Mouse (Mus musculus) forelimb bud, embryonic 11.5 days (tissue): ENCODE results near the gene Notch1.
A peak's percentile ranks its signal among the peaks of the same experiment; 100 is the strongest.

ENCODE experiments used
- DNase-seq: peaks from one replicate; pipeline ENCODE4 v3.0.0-alpha.2; 2012; ENCODE audit warnings: low read depth, low spot score

Notch1 gene

GRCm38 (mm10) chr2:26516275-26516674, at the start of gene Notch1:
Notch1 (minus strand) TSS chr2:26516663.
- no peak for DNase-seq

DNA sequence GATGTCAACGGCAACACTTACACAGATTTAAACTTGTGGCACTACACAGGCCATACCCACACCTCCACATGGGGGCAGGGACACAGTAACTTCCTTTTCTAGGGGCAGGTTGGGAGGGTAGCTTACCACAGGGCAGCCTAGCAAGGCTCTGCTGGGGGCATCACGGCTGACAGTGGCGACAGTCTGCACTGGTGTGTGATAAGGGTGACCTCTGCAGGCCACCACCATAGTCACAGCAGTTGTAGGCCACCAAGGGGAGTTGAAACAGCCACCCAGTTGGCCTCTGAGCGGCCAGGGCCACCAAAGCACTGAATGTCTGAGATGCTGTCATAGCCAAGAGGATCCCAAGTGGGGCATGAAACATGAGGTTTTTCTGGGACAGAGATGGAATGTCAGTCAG, 49.8 kb upstream of the Notch1 start:
- peak; percentile 31 for DNase-seq

- peak; percentile 80 for DNase-seq
Measured at GRCm38 (mm10) chr2:26561351-26562016, 45.0 kb upstream of the Notch1 start.

DNA sequence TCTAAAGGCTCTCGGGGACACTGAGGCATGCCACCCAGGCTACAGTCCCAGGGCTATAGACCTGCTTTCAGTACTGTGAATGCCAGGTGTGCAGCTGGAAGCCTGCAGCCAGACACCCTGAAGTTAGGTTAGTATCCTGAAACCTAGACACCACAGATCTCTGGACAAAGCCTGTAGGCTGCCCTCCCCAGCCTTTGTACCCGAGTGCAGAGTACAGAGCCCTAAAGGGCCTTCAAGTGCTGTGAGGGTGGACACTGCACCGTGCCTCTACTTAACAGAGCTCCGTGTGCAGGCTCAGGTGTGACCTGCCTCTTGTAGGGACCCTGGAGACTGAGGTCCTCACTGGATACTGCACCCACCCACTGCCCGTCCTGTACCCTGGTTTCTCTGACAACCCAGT, 44.0 kb upstream of the Notch1 start:
- no peak for DNase-seq

DNA sequence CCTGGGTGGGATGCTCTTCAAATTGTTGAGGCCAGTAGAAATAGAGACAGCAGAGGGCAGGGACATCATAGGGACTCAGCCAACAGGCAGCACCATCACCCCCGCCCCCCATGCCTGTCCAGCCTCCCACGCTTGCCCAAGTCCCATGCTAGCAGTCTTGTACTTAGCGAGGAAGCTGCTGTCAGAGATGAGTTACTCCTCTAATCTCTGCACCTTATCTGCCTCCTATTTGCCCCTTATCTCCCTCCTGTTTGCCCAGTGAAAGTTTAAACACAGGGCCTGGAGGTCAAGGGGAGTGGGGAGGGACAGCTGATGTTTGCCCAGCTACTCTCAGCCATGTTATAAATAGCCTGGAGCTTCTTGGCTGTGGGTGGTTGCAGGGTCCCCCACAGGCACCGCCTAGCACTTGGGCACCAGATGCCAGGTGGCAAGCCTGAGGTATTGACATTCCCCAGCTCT, 40.1 kb upstream of the Notch1 start:
- DNase-seq = no peak

GRCm38 (mm10) chr2:26555076-26555475, 38.6 kb upstream of the Notch1 start:
- DNase-seq = no peak

DNA sequence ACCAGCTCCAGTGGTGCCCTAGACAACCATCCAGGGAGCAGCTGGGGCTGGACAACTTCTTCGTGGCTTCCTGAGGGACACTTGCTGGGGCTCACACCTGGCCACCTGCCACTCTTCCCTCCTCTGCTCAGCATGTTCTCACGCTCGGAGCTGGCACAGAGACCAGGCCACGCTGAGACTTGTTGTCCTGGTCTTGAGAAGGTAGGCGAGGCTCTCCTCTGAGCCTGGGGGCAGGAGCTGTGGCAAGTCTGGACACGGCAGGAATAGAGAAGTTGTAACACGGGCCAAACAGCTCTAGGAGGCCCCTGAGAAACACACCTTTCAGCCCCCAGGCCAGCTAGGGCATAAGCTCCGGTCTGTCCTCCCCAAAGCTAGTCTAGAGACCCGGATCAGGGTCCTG, 37.4 kb upstream of the Notch1 start:
- no peak for DNase-seq

GRCm38 (mm10) chr2:26552066-26552465, 35.6 kb upstream of the Notch1 start:
- DNase-seq = no peak

DNA sequence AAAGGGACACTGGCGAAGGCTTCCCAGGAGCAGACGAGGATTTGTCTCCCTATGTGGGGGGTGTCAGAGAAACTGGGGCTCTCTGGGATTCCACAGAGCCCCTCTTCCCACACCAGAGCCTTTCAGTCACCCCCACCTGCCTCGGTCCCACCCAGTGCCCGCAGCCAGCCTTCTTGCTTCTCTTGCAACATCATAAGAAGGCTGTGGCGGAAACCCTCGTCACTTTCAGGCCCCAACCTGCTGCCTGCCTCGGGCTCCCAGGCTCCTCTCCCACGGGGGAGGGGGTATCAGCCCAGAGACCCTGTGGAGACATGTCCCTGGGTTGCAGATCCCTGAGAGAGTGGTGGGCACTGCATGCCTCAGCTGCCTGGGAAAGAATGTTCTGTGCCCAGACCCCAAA, 35.0 kb upstream of the Notch1 start:
- DNase-seq = no peak

- no peak for DNase-seq
Measured at GRCm38 (mm10) chr2:26550777-26551176, 34.3 kb upstream of the Notch1 start.

- DNase-seq = no peak
Measured at GRCm38 (mm10) chr2:26550205-26550604, 33.7 kb upstream of the Notch1 start.

GRCm38 (mm10) chr2:26549801-26550200, 33.3 kb upstream of the Notch1 start:
- no peak for DNase-seq

DNA sequence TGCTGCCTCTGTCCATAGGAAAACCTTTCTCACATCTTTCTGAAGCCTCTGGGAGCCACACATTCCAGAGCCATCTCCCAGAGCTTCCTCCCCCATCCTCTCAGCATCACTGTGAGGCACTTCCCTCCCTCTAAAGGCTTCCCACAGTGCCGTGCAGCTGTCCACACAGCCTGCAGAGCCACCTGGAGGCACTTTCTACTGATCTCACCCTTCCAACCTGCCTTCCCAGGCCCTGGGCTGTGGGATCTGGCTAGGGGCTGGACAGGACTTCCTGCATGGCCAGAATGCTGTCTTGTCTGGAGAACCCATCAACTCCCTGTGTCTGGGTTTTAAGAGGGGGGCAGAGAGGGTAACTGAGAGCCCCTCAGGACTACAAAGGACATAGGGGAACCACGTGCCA, 31.0 kb upstream of the Notch1 start:
- no peak for DNase-seq

DNA sequence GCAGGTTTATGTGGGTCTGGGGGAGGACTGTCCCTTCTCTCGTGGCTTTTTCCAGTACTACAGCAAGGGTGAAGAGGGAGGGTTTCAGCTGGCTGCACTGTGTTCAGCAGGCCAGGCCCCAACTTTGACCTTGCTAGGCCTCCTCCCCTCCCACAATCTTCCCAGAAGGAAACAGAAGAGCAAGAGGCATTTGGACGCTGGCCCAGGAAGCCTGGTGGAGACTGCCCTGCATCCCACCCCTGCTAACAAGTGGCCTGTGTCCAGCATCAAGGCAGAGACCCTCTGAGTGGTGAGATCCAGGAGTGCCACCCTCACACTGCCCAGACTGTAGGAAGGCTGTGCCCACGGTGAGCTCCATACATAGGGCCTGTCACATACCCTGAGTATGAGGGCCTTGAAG, 27.8 kb upstream of the Notch1 start:
- DNase-seq = no peak

DNA sequence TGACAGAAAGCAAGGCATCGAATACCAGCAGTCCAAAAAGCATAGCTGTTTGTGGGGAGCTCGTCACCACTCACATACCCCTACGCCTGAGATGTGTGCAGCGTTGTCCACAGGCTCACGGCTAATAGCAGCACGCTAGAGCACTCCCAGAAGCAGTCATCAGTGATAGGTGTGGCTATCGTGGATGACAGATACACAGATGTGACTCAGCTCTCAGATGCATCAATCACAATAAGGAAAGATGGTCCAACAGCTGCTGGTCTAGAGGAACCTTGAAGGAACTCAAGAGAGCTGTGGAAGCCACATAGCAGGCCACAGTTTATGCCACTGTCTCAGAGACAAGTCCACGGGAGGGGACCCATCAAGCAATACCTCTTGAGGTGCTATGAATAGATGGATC, 27.3 kb upstream of the Notch1 start:
- DNase-seq = no peak

DNA sequence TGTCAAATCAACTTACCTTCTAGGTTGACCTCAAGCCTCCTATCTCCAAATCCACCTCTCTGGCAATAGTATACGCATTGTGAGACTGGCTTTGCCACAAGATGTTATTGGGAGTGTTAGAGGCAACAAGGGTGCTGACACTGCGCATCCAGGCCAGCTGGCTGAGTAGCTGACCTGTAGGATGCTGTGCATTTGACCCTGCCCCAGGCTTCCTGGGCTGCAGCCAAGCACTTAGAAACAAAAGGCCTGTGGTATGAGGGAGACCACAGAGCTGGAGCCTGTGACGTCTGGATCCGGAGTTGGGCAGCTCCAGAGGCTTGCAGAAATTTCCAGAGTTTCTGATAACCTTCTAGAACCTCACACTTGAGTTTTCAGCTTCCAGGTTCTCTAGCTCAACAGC, 26.7 kb upstream of the Notch1 start:
- no peak for DNase-seq

- DNase-seq = no peak
Measured at GRCm38 (mm10) chr2:26541258-26541910, 24.9 kb upstream of the Notch1 start.

- DNase-seq = no peak
Measured at GRCm38 (mm10) chr2:26540721-26541120, 24.3 kb upstream of the Notch1 start.

GRCm38 (mm10) chr2:26539516-26539915, 23.1 kb upstream of the Notch1 start:
- no peak for DNase-seq

GRCm38 (mm10) chr2:26535517-26536045, 19.1 kb upstream of the Notch1 start:
- DNase-seq = no peak

DNA sequence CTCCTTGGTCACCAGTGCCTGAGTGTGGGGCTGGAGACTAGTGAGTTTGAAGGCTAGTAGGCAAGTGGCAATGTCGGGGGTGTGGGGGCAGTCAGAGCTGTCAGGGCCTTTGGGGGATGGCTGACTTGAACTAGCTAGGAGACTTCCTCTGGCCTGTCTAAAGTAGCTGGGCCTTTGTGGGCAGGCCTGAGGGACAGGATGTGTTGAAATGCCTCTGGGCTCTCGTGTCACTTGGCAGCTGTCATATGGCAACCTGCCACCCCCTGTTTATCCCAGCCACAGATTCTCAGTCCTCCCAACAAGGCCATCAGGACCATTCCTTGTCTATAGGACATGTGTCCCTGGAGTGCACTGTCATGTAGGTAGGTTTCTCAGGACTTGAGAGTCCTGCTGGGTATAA, 18.2 kb upstream of the Notch1 start:
- no peak for DNase-seq

DNA sequence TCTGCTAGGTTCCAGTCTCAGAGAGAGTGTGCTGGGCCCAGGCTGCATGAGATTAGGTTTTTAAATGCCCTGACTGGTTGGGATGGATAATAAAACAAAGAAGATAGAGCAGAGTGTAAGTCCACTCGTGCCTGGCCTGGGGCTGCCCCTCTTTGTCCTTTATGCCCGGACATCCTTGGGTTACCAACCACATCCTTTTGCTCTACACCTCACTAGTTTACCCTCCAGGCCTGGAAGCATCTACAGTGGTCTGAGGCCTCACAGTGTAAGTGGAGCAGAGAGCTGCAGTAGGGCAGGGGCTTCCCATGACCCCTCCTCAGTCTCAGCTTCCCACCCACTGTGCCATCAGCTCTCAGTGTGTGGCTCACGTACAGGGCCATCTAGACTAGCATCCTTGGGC, 17.7 kb upstream of the Notch1 start:
- DNase-seq = no peak

DNA sequence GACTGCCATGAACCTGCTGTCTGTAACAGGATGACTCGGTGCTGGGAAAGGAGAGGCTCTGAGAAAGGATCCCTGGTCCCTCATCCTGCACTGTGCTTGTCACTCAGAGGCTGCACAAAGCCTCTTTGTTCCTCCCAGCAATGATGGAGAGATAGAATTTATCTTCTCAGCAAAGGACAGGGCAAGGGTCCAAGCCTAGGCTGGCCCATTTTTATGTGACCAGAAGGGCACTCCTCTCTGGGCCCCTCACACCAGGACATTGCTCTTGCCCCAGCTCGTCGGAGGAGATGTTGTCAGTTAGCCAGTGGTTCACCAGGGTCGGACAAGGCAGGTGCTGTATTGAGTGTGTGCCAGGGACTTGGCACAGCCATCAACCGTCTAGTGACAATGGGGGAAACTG, 16.8 kb upstream of the Notch1 start:
- DNase-seq = no peak
